Mouse (Mus musculus) ZHBTc4 (cell line): ENCODE data around the gene Lypd3.

Source experiments
- DNase-seq: peaks from one replicate; pipeline ENCODE4 v3.0.0-alpha.2; 2011; ENCODE audit warnings: low read depth, low spot score

Lypd3 gene

GRCm38 (mm10) chr7:24636264-24636663 lies at the start of gene Lypd3:
Lypd3 (plus strand) TSS chr7:24636550.
- DNase-seq, result no peak

- DNase-seq, result peak; percentile 34
Observed at GRCm38 (mm10) chr7:24586828-24587227, 49.5 kb upstream of the Lypd3 start.

- DNase-seq, result peak; percentile 84
Observed at GRCm38 (mm10) chr7:24587330-24588105, 48.8 kb upstream of the Lypd3 start, which contains the start of the genes Ethe1 and Zfp575. Ethe1 (plus strand) TSS chr7:24587543. Zfp575 (minus strand) TSS chr7:24587641.

GRCm38 (mm10) chr7:24588336-24588735 lies 48.0 kb upstream of the Lypd3 start:
- DNase-seq, result no peak

GRCm38 (mm10) chr7:24591735-24592134 lies 44.6 kb upstream of the Lypd3 start:
- no peak for DNase-seq

GRCm38 (mm10) chr7:24592163-24592562 lies 44.2 kb upstream of the Lypd3 start:
- no peak for DNase-seq

- no peak for DNase-seq
Observed at GRCm38 (mm10) chr7:24592781-24593180, 43.6 kb upstream of the Lypd3 start.

GRCm38 (mm10) chr7:24593621-24594308 lies 42.6 kb upstream of the Lypd3 start:
- peak; percentile 80 for DNase-seq

GRCm38 (mm10) chr7:24594309-24594803 lies 42.0 kb upstream of the Lypd3 start:
- DNase-seq, result peak; percentile 27

GRCm38 (mm10) chr7:24595464-24595863 lies 40.9 kb upstream of the Lypd3 start:
- no peak for DNase-seq

GRCm38 (mm10) chr7:24598121-24598520 lies 38.2 kb upstream of the Lypd3 start:
- no peak for DNase-seq

- peak; percentile 78 for DNase-seq
Observed at GRCm38 (mm10) chr7:24599211-24600067, 36.9 kb upstream of the Lypd3 start.

- peak; percentile 96 for DNase-seq
Observed at GRCm38 (mm10) chr7:24600941-24601597, 35.3 kb upstream of the Lypd3 start.

- DNase-seq, result no peak
Observed at GRCm38 (mm10) chr7:24605561-24605960, 30.8 kb upstream of the Lypd3 start.

- DNase-seq, result no peak
Observed at GRCm38 (mm10) chr7:24606046-24606445, 30.3 kb upstream of the Lypd3 start.

GRCm38 (mm10) chr7:24608017-24608416 lies 28.3 kb upstream of the Lypd3 start:
- DNase-seq, result peak; percentile 82

- DNase-seq, result no peak
Observed at GRCm38 (mm10) chr7:24608561-24608960, 27.8 kb upstream of the Lypd3 start.

GRCm38 (mm10) chr7:24610144-24610878 lies 26.0 kb upstream of the Lypd3 start, which contains the start of gene Phldb3:
Phldb3 (plus strand) TSS chr7:24610763.
- no peak for DNase-seq

GRCm38 (mm10) chr7:24610879-24611494 lies 25.4 kb upstream of the Lypd3 start:
- peak; percentile 85 for DNase-seq

- no peak for DNase-seq
Observed at GRCm38 (mm10) chr7:24611709-24612108, 24.6 kb upstream of the Lypd3 start.
